Mouse (Mus musculus) kidney, embryonic 15.5 days (tissue): ENCODE measurements around the gene Armc8. TPM values are rescaled to one million over a fixed set of nuclear protein-coding genes. Genes with fewer than 3 reads are reported as not detected.
"Not testable (repeated sequence)": the region's sequence is repeated elsewhere in the genome, so short reads cannot be mapped to it uniquely, and the experiment has no call there.

ENCODE experiments used
- ATAC-seq: fragments of 200-750 bp; cut with Nextera tagmentation; replicated peaks from 2 replicates; pipeline ENCODE4 v1.8.0; 2017; ENCODE audit warnings: moderate TSS enrichment; ENCODE audit not compliant: low FRiP score
- H3K27ac ChIP-seq: fragments of 300-500 bp; sonication (generic); 2 replicates; pipeline ENCODE4 v1.5.1; 2015; ENCODE audit warnings: mild to moderate bottlenecking, inconsistent platforms
- H3K27me3 ChIP-seq: fragments of 300-500 bp; sonication (generic); 2 replicates; pipeline ENCODE4 v1.6.1; 2015; ENCODE audit warnings: inconsistent platforms
- H3K36me3 ChIP-seq: fragments of 300-500 bp; sonication (generic); 2 replicates; pipeline ENCODE4 v1.6.1; 2015; ENCODE audit warnings: inconsistent platforms
- H3K4me1 ChIP-seq: fragments of 300-500 bp; sonication (generic); 2 replicates; pipeline ENCODE4 v1.6.1; 2015; ENCODE audit warnings: inconsistent platforms
- H3K4me2 ChIP-seq: fragments of 300-500 bp; sonication (generic); 2 replicates; pipeline ENCODE4 v1.6.1; 2015; ENCODE audit warnings: moderate library complexity, mild to moderate bottlenecking, inconsistent platforms
- H3K4me3 ChIP-seq: fragments of 300-500 bp; sonication (generic); replicated peaks from 2 replicates; pipeline ENCODE4 v1.5.1; 2015; ENCODE audit warnings: mild to moderate bottlenecking, inconsistent platforms
- H3K9ac ChIP-seq: fragments of 300-500 bp; sonication (generic); 2 replicates; pipeline ENCODE4 v1.6.1; 2015; ENCODE audit warnings: mild to moderate bottlenecking, inconsistent platforms
- H3K9me3 ChIP-seq: fragments of 300-500 bp; sonication (generic); replicated peaks from 2 replicates; pipeline ENCODE4 v1.6.1; 2016; ENCODE audit warnings: inconsistent platforms
- WGBS: fragments of 180-500 bp; shearing (Covaris S2); methylation state at CpG from one replicate; pipeline ENCODE4 v1.1.7; 2015; ENCODE audit warnings: mixed read lengths; 5-methylcytosine and 5-hydroxymethylcytosine counted together
- polyA plus RNA-seq: library from polyadenylated mRNA; unstranded; fragments of >200 nt; fragmentation: Nextera tagmentation; extraction: Ambion mirVana; gene quantifications from 2 replicates; pipeline ENCODE4 v1.2.1, GENCODE M21; 2015

Armc8 gene
- polyA plus RNA-seq: 23.1 and 23.9 TPM in 2 replicates

DNA sequence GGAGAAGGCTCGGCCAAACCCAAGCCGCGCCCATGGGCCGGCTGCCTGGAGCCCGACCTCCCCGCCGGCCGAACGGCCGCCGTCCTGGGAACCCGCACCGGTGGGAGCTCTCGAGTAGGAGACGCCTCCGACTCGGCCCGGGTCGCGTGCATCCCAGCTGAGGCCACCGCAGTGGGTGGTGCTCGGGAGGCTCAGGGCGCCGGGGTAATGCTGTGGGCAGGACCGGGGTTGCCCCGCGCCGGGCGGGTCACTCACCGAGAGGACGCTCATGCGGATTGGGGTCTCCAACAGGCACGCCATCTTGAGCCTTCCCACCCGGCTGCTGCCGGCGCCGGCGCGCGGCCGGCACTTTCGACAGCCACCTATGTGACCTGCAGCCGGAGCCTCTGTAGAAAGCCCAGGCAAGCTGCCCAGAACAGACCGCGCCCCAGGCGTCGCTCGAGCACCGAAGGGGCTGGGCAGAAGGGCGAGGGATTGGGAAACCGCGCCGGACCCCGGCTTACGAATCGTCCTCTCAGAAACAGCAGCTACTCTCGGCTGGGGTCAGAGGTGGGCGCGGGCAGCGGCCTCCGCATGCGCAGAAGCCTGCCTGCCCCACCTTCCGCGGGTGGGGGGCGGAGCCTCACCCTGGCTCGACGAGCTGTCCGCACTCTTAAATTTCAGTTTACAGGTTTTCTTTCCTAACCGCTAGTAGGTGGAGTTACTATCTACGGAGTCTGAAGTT lies at the start of gene Armc8:
TSS of gene Armc8 (minus strand) at position 553 of the 724 bp plus-strand sequence.
- Histone ChIP-seq H3K27ac (peak within 1 kb of the TSS; percentile 98), H3K4me2 (peak within 1 kb of the TSS; percentile 70), H3K9me3 (no peaks in the 10 kb centered on the region), H3K4me1 (peaks cover 18% of the 10 kb centered on the region), H3K9ac (peak within 1 kb of the TSS; percentile 87), H3K27me3 (no peaks in the 10 kb centered on the region), H3K4me3 (peak within 1 kb of the TSS; percentile 81), H3K36me3 (no peaks in the 10 kb centered on the region)
- peak; percentile 96 for ATAC-seq
- under 1% methylated on average over 70 of the region's 70 CpGs for WGBS

DNA sequence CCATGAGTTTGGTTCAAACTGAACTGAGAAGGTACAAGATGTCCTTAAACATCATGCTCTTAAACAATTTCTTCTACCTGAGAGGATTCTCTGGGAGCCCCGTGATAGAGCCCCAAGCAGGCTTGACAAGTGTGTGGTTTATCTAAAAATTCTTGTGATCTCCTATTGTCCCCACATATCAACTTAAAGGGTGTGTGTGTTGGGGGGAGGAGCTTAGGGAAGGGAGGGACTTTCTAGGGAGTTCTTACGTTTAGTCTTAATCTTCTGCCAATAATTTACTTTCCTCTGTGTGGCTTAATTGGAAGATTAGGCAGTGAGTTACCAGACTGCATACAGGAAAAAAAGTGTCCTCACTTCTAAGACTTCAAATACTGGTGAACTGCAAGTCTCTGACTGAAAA lies 43.5 kb upstream of the Armc8 start, which contains the start of gene A4gnt:
TSS of gene A4gnt (plus strand) at position 301 of the 400 bp plus-strand sequence.
- WGBS: 55% methylated on average over 2 of the region's 2 CpGs

DNA sequence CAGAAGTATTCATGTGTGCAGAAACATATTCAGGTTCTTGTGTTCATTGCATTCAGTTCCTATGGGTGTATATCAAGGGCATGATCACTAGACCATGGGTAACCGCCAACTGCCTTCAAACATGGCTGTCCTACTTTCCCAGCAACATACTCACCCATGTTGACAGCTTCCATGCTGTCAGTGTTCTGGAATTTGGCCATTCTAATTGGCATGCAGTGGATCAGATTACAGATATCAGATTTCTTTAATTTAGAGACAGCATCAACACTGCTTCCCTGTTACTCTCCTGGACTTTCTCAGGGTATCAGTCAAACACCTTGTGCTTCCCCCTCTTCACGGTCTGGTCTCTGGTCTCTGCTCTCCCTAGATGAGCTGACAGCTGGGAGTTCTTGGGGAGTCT lies 34.9 kb upstream of the Armc8 start:
- Histone ChIP-seq H3K9me3 (no peaks in the 10 kb centered on the region), H3K4me2 (no peak overlapping the region), H3K27me3 (no peaks in the 10 kb centered on the region), H3K36me3 (no peaks in the 10 kb centered on the region), H3K9ac (no peak overlapping the region), H3K4me3 (no peak overlapping the region), H3K4me1 (no peaks in the 10 kb centered on the region), H3K27ac (no peak overlapping the region)
- WGBS: 62% methylated on average over 2 of the region's 2 CpGs
- ATAC-seq: no peak

More for the DNA sequence above, 43.5 kb upstream of the Armc8 start, which contains the start of gene A4gnt:
- no peak within 1 kb of the TSS for H3K9ac ChIP-seq
- H3K4me2 ChIP-seq: no peak within 1 kb of the TSS
- no peak within 1 kb of the TSS for H3K4me3 ChIP-seq
- H3K27ac ChIP-seq: no peak within 1 kb of the TSS
- no peaks in the 10 kb centered on the region for H3K36me3 ChIP-seq
- 0 out of 2 replicates have a peak, but pooled peaks cover 3% of the 10 kb centered on the region for H3K27me3 ChIP-seq
- H3K4me1 ChIP-seq: no peaks in the 10 kb centered on the region
- no peaks in the 10 kb centered on the region for H3K9me3 ChIP-seq
- no peak for ATAC-seq

DNA sequence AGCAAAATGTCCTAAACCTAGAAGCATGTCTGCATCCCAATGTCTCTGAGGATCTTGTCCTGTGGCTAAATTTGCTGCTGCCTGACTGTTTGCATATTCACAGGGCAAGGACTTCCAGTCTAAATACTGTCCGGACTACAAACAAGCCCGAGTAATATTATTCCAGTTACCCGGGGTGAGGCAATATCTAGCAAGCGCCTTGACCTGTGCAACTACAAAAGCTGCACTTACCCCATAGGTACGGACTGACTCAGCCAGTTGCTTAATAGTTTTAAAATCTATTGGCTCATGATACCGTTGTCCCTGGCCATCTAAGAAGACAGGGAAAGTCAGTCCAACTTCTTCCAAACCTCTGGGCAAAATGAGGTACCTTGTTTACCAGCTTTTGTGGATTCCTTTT lies 30.4 kb upstream of the Armc8 start:
- not testable (repeated sequence) for H3K9ac ChIP-seq, H3K27me3 ChIP-seq, H3K36me3 ChIP-seq, H3K4me2 ChIP-seq, H3K4me1 ChIP-seq, H3K9me3 ChIP-seq, H3K27ac ChIP-seq, H3K4me3 ChIP-seq, ATAC-seq
- WGBS: 95% methylated on average over 6 of the region's 6 CpGs

DNA sequence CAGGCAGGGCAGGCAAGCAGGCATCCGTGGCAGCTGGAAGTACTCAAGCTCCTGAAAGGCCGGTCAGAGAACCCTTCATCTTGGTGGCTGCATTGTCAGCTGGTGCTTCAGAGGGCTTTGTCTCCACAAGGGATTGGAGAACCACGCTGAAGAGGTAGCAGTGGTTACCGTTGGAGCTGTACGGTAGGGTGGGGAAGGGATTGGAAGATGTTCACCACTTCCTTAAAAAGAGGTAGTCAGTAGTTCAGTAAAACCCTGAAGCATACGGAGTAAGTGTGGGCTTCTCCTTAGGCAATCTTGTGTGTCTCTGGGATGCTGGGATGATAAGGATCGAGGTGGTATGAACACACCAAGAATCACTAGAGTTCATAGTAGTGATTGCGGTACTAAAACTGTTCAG lies 22.4 kb upstream of the Armc8 start:
- H3K9me3 ChIP-seq: no peaks in the 10 kb centered on the region
- ATAC-seq: no peak
- H3K9ac ChIP-seq: no peak overlapping the region
- H3K4me1 ChIP-seq: no peaks in the 10 kb centered on the region
- H3K4me2 ChIP-seq: no peak overlapping the region
- WGBS: 74% methylated on average over 8 of the region's 8 CpGs
- H3K36me3 ChIP-seq: no peaks in the 10 kb centered on the region
- H3K4me3 ChIP-seq: no peak overlapping the region
- no peak overlapping the region for H3K27ac ChIP-seq
- H3K27me3 ChIP-seq: no peaks in the 10 kb centered on the region

DNA sequence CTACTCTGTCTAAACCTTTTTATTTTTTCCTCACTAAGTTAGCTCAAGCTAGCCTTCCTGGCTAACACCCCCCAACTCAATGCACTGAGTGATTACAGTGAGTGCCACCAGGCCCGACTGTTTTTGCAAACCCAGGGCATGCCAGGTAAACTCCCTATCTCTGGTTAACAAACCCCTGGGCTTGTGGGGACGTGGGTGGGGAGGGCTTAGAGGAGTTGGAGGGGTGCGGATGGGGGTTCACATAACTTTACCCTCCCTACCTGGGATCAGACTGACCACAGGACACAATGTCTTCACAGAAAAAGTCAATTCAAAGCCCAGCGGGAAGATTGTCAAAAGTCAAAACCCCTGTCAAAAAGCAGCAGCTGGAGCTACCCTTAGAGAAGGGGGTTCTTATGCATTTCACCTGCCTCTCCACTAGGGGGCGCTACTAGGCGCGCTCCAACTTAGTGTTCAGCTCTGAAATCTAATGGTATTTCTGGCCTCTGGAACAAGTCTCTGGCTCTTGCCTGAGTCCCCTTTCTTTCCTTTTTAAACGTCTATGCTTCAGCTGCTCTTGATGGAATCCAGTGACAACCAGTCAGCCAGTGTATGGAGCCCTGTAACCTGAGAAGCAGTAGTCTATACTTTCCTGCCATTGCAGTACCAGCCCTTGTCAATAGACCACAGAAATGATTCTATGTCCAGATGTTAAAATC lies 19.0 kb upstream of the Armc8 start:
- Histone ChIP-seq H3K36me3 (peaks cover 20% of the 10 kb centered on the region), H3K4me1 (no peaks in the 10 kb centered on the region), H3K9ac (no peak overlapping the region), H3K27me3 (no peaks in the 10 kb centered on the region), H3K27ac (no peak overlapping the region), H3K4me2 (no peak overlapping the region), H3K4me3 (no peak overlapping the region), H3K9me3 (no peaks in the 10 kb centered on the region)
- ATAC-seq: peak; percentile 64
- 29% methylated on average over 8 of the region's 8 CpGs for WGBS

DNA sequence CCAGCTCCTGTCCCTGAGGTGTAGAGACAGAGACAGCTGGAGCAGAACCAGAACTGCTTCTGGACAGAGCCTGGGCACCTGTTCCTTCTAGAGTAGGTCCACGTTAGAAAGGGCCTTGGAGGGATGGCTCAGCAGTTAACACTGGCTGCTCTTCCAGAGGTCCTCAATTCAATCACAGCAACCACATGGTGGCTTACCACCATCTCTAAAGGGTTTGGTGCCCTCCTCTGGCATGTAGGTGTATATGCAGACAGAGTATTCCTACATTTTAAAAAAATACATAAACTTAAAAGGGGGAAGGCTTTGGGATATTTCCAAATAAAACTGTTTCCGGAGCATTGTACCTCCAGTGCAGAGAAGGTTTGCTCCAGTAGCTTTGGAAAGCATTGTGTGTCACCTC lies 12.0 kb upstream of the Armc8 start:
- no peaks in the 10 kb centered on the region for H3K27me3 ChIP-seq
- no peaks in the 10 kb centered on the region for H3K9me3 ChIP-seq
- ATAC-seq: no peak
- H3K4me3 ChIP-seq: no peak overlapping the region
- no peak overlapping the region for H3K4me2 ChIP-seq
- H3K4me1 ChIP-seq: peaks cover 9% of the 10 kb centered on the region
- peaks cover 59% of the 10 kb centered on the region for H3K36me3 ChIP-seq
- no peak overlapping the region for H3K27ac ChIP-seq
- 44% methylated on average over 2 of the region's 2 CpGs for WGBS
- H3K9ac ChIP-seq: no peak overlapping the region

DNA sequence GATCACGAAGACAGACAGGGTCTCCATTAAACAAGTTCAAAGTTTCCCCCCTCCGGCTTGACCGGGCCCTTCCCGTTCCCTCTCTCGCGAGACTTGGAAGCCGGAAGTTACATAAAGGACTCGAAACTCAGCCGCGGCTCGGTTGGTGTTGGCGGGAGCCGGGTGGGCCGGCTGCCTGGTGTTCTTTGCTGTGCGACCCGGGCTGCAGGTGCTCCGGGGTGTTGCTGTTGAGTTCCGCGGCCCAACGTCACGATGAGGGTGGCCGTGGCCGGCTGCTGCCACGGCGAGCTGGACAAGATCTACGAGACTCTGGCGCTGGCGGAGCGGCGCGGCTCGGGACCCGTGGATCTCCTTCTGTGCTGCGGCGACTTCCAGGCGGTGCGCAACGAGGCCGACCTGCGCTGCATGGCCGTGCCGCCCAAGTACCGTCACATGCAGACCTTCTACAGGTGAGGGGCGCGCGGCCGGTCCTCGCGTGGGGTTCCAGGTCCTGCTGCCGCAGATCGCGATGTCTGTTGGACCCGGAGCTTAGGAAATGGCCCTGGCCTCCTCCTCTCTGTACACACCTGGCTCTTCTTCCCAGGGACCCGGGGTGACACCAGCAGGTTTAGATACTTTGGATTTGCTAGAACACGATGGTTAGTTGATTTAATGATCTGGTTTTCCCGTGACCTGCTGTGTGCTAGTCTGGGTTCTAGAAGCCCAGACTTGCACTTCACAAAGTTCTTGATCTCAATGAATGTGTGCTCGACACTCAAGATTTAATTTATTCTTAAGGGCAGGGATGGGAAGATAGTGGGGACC lies 7.2 kb upstream of the Armc8 start, which contains the start of gene Dbr1:
TSS of gene Dbr1 (plus strand) at position 123 of the 804 bp plus-strand sequence.
- peaks cover 9% of the 10 kb centered on the region for H3K4me1 ChIP-seq
- peak within 1 kb of the TSS; percentile 92 for H3K9ac ChIP-seq
- no peaks in the 10 kb centered on the region for H3K27me3 ChIP-seq
- H3K9me3 ChIP-seq: no peaks in the 10 kb centered on the region
- H3K36me3 ChIP-seq: peaks cover 21% of the 10 kb centered on the region
- peak within 1 kb of the TSS; percentile 59 for H3K4me2 ChIP-seq
- peak within 1 kb of the TSS; percentile 73 for H3K4me3 ChIP-seq
- ATAC-seq: peak; percentile 94
- WGBS: under 1% methylated on average over 57 of the region's 57 CpGs
- H3K27ac ChIP-seq: peak within 1 kb of the TSS; percentile 91

DNA sequence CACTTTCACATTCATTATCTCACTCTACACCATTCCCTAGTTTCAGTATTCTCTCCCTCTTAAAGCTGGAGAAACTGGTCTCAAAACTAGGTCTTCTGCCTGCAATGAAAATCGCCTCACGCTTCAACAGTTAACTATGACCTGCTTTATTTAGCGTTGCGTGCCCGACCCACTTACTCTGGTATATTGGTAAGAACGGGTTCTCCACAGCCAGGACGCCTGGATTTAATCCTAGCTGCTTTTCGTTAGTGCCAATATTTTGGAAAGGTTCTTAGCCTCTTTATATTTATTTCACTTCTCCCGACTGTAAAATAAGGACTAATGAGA lies 335 bp upstream of the Armc8 start:
- WGBS: under 1% methylated on average over 9 of the region's 9 CpGs

DNA sequence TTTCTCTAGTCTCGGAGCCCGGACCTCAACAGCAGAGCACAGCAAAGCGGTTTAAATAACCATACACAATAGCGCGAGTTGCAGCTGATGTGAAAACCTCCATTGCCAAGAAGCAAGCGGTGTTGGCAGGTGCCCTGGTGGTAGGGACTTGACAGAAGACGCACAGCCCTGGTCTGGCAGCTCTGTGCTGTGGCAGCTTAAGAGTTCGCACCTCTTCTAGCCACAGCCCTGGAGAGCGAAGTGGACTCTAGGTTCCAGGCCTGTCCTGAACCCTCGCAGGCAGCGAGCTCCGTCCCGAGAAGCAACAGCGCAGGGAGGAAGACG lies 714 bp downstream of the Armc8 start:
- Histone ChIP-seq H3K36me3 (no peaks in the 10 kb centered on the region), H3K9ac (peak overlapping the region; percentile 87), H3K27ac (peak overlapping the region; percentile 98), H3K9me3 (no peaks in the 10 kb centered on the region), H3K27me3 (no peaks in the 10 kb centered on the region), H3K4me3 (peak overlapping the region; percentile 81), H3K4me2 (peak overlapping the region; percentile 70), H3K4me1 (peaks cover 18% of the 10 kb centered on the region)
- 2% methylated on average over 15 of the region's 15 CpGs for WGBS
- ATAC-seq: no peak

More for the DNA sequence above, 335 bp upstream of the Armc8 start:
- H3K9me3 ChIP-seq: no peaks in the 10 kb centered on the region
- peak overlapping the region; percentile 81 for H3K4me3 ChIP-seq
- H3K36me3 ChIP-seq: no peaks in the 10 kb centered on the region
- H3K9ac ChIP-seq: peak overlapping the region; percentile 87
- H3K4me2 ChIP-seq: peak overlapping the region; percentile 70
- H3K27ac ChIP-seq: peak overlapping the region; percentile 98
- peaks cover 18% of the 10 kb centered on the region for H3K4me1 ChIP-seq
- ATAC-seq: peak; percentile 63; the same call in 1 of the 2 replicates
- no peaks in the 10 kb centered on the region for H3K27me3 ChIP-seq

DNA sequence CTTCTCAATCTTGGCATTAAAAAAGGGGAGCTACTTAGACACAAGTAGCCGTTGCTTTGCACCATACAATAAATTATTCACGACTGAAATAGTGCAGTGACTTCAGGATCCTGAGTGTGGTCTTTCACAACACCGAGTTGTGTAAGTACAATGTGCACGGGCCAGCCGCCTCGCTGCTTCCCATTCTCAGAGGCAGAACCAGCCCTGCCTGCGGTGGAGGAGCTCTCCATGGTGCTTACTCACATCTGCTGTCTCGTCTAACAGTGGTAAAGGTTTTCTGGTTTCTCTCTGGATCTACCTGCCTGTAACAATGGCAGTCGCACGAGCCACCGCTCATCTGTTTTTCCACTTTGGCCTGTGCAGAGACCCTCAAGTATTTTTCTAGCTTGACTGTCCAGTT lies 5.0 kb downstream of the Armc8 start:
- no peak overlapping the region for H3K27ac ChIP-seq
- no peak overlapping the region for H3K4me2 ChIP-seq
- H3K4me3 ChIP-seq: no peak overlapping the region
- peaks cover 12% of the 10 kb centered on the region for H3K4me1 ChIP-seq
- H3K9me3 ChIP-seq: no peaks in the 10 kb centered on the region
- no peaks in the 10 kb centered on the region for H3K27me3 ChIP-seq
- no peaks in the 10 kb centered on the region for H3K36me3 ChIP-seq
- no peak for ATAC-seq
- WGBS: 21% methylated on average over 11 of the region's 11 CpGs
- H3K9ac ChIP-seq: no peak overlapping the region

DNA sequence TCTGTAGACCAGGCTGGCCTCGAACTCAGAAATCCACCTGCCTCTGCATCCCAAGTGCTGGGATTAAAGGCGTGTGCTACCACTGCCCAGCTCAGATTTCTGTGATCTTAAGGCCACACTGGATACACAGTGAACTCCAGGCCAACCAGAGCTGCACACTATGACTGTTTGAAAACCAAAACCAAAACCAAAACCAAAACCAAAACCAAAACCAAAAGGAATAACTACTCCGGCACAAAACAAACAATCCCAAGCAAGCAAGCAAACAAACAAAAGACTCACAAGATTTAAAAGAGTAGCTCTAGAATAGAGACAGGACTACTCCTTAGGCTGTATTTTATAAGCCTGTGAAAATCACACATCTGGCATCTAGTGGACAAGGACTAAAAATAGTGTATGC lies 8.3 kb downstream of the Armc8 start:
- no peaks in the 10 kb centered on the region for H3K36me3 ChIP-seq
- ATAC-seq: no peak
- H3K9ac ChIP-seq: no peak overlapping the region
- H3K27ac ChIP-seq: no peak overlapping the region
- H3K27me3 ChIP-seq: no peaks in the 10 kb centered on the region
- H3K4me3 ChIP-seq: no peak overlapping the region
- 89% methylated on average over 3 of the region's 3 CpGs for WGBS
- H3K4me2 ChIP-seq: no peak overlapping the region
- H3K9me3 ChIP-seq: no peaks in the 10 kb centered on the region
- H3K4me1 ChIP-seq: no peaks in the 10 kb centered on the region
